Mouse (Mus musculus): Measurements from ENCODE around the gene Tedc2. TPM values are rescaled to one million over a fixed set of nuclear protein-coding genes. Genes with fewer than 3 reads are reported as not detected.
A peak's percentile ranks its signal among the peaks of the same experiment; 100 is the strongest.

Tedc2 gene
- total and polyA plus RNA-seq, 3 experiments = 11.8 to 14.5 (median 14.1) TPM

DNA sequence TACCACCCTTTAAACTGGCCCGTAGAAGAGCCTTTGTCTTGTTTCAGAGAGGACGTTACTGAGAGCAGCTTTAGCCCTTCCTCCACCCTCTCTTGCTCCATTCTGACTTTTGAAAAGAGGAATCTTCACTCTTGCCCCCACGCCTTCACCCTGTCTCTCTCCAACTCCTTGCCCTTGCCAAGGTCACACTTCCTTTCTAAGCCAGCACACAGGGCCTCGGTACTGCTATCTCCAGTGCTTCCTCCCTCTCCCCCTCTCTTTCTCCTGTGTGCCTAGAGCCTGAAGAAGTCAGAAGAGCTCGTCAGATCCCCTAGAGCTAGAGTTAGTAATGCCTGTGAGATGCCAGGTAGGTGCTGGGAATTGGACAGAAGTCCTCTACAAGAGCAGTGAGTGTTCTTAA lies 49.9 kb downstream of the Tedc2 start:
- Histone ChIP-seq H3K4me1 (ENCODE audit: control insufficient read depth in 1 of 2, insufficient read depth in 2 of 2) (peaks cover 17 to 52% of the 10 kb centered on the region in 2 experiments), H3K27me3 (replicated peaks) (no peaks in the 10 kb centered on the region), H3K9ac (ENCODE audit: insufficient read depth, low read depth) (no peak overlapping the region), H3K4me3 (replicated peaks in 1 of 3; ENCODE audit: low read depth in 2 of 3, low read length in 2 of 3, poor library complexity in 1 of 3) (no peak overlapping the region), H3K79me2 (replicated peaks; ENCODE audit: control insufficient read depth, extremely low read depth, insufficient read depth, poor library complexity, severe bottlenecking) (peaks cover 26% of the 10 kb centered on the region), H3K36me3 (replicated peaks in 1 of 2; ENCODE audit: control insufficient read depth in 1 of 2, insufficient read depth in 1 of 2, low read length in 1 of 2) (peaks cover 15 to 19% of the 10 kb centered on the region in 2 experiments), H3K27ac (ENCODE audit: insufficient read depth, low read depth) (no peak overlapping the region), H3K4me2 (ENCODE audit: insufficient read depth, low read depth, poor library complexity, severe bottlenecking) (no peak overlapping the region), H3K9me3 (replicated peaks; ENCODE audit: low read length) (no peaks in the 10 kb centered on the region)
- in situ Hi-C loops (cut with MboI; ENCODE audit: low pct_ligation_motif_present, low pct_unique_long_range_greater_than_20kb, low sequenced_read_pairs) = no loop called here
- dilution Hi-C loops (cut with MboI; ENCODE audit: extremely low pct_ligation_motif_present, extremely low pct_unique_long_range_greater_than_20kb, low sequenced_read_pairs) = no loop called here
- no peak for DNase-seq (ENCODE audit: extremely low read depth)
- no peak for TF ChIP-seq USF1 (IDR thresholded peaks at IDR 0.05; ENCODE audit: low read depth, low read length)
- TF ChIP-seq ZNF384 (IDR thresholded peaks at IDR 0.05; ENCODE audit: low read depth, low read length) = no peak
- no peak for TF ChIP-seq CTCF (conservative IDR thresholded peaks at IDR 0.05 in 1 of 2, IDR thresholded peaks at IDR 0.05 in 1 of 2; ENCODE audit: low read depth in 2 of 2, low read length in 2 of 2)
- no peak for TF ChIP-seq CHD2 (IDR thresholded peaks at IDR 0.05; ENCODE audit: low read length)
- no peak for TF ChIP-seq SIN3A (IDR thresholded peaks at IDR 0.05; ENCODE audit: low read length)
- TF ChIP-seq CHD1 (IDR thresholded peaks at IDR 0.05; ENCODE audit: low read depth, low read length) = no peak
- no peak for TF ChIP-seq NELFE (IDR thresholded peaks at IDR 0.05; ENCODE audit: low read depth, low read length)
- no peak for TF ChIP-seq PAX5 (IDR thresholded peaks at IDR 0.05; ENCODE audit: low read length)
- no peak for TF ChIP-seq JUND (conservative IDR thresholded peaks at IDR 0.05; ENCODE audit: low read depth, low read length)
- no peak for TF ChIP-seq NRF1 (IDR thresholded peaks at IDR 0.05; ENCODE audit: low read depth, low read length)
- no peak for TF ChIP-seq POLR2A (IDR thresholded peaks at IDR 0.05; ENCODE audit: low read depth, low read length)
- no peak for TF ChIP-seq USF2 (conservative IDR thresholded peaks at IDR 0.05; ENCODE audit: low read depth, low read length)
- TF ChIP-seq EP300 (IDR thresholded peaks at IDR 0.05; ENCODE audit: low read length) = no peak
- TF ChIP-seq SMC3 (IDR thresholded peaks at IDR 0.05; ENCODE audit: low read depth, low read length) = no peak
- no peak for TF ChIP-seq POLR2AphosphoS2 (IDR thresholded peaks at IDR 0.05; ENCODE audit: low read depth, low read length)
- no peak for TF ChIP-seq E2F4 (IDR thresholded peaks at IDR 0.05; ENCODE audit: insufficient replicate concordance, low read depth, low read length)
- no peak for TF ChIP-seq BHLHE40 (IDR thresholded peaks at IDR 0.05; ENCODE audit: low read depth, low read length)

DNA sequence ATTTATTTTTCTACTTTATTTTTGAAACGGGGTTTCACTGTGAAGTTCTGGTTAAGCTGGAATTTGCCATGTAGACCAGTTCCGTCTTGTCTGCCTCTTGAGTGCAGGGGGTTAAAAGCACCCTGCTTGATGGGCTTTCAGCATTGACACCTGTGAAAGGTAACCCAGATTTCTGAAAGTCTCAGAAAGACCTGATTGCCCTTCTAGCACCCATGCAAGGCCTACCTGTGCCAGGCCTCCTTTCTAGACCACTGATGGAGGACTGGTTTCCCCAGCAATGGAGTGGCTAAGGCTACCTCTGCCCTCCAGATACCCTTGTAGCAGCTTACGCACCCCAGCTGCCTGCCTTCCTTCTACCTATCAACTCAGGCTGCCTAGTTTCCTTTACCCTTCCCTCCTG lies 50.5 kb downstream of the Tedc2 start:
- Histone ChIP-seq H3K9ac (ENCODE audit: insufficient read depth, low read depth) (peak overlapping the region; percentile 83; the same call in 1 of the 2 replicates), H3K4me1 (ENCODE audit: control insufficient read depth in 1 of 2, insufficient read depth in 2 of 2) (peaks cover 17 to 58% of the 10 kb centered on the region in 2 experiments), H3K79me2 (replicated peaks; ENCODE audit: control insufficient read depth, extremely low read depth, insufficient read depth, poor library complexity, severe bottlenecking) (peaks cover 26% of the 10 kb centered on the region), H3K9me3 (replicated peaks; ENCODE audit: low read length) (no peaks in the 10 kb centered on the region), H3K27ac (ENCODE audit: insufficient read depth, low read depth) (no peak overlapping the region), H3K4me2 (ENCODE audit: insufficient read depth, low read depth, poor library complexity, severe bottlenecking) (peak overlapping the region; percentile 53; the same call in 1 of the 2 replicates), H3K36me3 (replicated peaks in 1 of 2; ENCODE audit: control insufficient read depth in 1 of 2, insufficient read depth in 1 of 2, low read length in 1 of 2) (peaks cover 19 to 25% of the 10 kb centered on the region in 2 experiments), H3K4me3 (replicated peaks in 1 of 3; ENCODE audit: low read depth in 2 of 3, low read length in 2 of 3, poor library complexity in 1 of 3) (peak overlapping the region; percentile 78 to 96 (median 84)), H3K27me3 (replicated peaks) (no peaks in the 10 kb centered on the region)
- no peak for DNase-seq (ENCODE audit: extremely low read depth)
- no peak for TF ChIP-seq CHD2 (IDR thresholded peaks at IDR 0.05; ENCODE audit: low read length)
- dilution Hi-C loops (cut with MboI; ENCODE audit: extremely low pct_ligation_motif_present, extremely low pct_unique_long_range_greater_than_20kb, low sequenced_read_pairs) = no loop called here
- in situ Hi-C loops (cut with MboI; ENCODE audit: low pct_ligation_motif_present, low pct_unique_long_range_greater_than_20kb, low sequenced_read_pairs) = no loop called here

Measured in CH12.LX (cell line).